Mouse (Mus musculus): Measurements from ENCODE around the gene Olfr373. TPM values are rescaled to one million over a fixed set of nuclear protein-coding genes. Genes with fewer than 3 reads are reported as not detected.
"Not testable (repeated sequence)": the region's sequence is repeated elsewhere in the genome, so short reads cannot be mapped to it uniquely, and the experiment has no call there.

The Olfr373 gene
- total RNA-seq (2022): not detected

DNA sequence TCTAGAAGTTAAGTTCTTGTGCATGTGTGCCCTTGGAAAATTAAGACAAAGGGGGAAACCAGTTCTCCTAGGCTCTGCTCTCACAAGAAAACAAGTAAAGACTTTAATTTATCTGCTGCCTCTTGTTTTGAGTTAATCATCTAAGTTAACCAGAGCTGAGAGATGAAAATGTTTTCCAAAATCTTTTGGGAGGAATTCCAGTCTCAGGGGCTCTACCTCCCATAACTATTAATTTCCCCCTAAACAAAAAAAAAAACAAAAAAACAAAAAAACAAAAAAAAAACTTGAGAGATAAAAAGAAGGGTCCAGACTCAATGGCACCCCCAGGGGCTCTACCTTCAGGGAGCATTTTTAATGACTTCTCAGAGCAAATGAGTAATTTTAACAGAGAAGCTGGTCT lies at the start of gene Olfr373:
Gene Olfr373 (plus strand): TSS at position 301 of the 400 bp plus-strand sequence.
- not testable (repeated sequence) for DNase-seq (ENCODE audit: low spot score in 2 of 2)

DNA sequence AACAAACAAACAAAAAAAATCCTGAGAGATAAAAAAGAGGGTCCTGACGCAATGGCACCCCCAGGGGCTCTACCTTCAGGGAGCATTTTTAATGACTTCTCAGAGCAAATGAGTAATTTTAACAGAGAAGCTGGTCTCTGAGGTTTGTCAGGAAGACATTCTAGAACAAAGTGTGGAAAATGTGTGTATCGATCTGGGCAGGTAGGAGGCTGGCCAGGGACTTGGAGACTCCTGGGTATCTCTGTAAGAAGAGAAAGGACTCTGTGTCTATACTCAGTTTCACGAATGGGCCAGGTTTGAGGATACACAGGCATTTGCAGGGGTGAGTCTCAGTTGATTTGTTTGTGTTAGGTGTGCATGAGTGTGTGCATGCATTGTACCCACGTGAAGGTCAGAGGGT lies 42.1 kb upstream of the Olfr373 start, which contains the start of gene Olfr372:
Gene Olfr372 (plus strand): TSS at position 301 of the 400 bp plus-strand sequence.
- DNase-seq (ENCODE audit: low spot score in 2 of 2): not testable (repeated sequence)

DNA sequence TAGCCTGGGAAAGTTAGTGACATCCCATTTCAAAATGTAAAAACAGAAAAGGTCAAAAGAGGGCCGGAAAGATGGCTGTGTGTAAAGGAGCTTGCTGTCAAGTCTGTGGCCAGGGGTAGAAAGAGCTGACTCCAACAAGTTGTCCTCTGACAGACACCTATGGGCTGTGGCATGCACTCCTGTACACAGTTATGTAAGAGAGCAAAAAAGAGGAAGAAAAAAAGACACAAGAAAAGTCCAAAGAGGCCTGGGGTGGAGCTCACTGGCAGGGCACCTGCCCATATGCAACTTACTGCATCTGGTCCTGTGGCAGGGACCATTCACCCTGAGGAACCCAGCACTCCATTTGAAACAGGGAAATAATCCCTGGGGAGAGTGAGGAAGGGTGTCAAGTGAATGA lies 40.5 kb upstream of the Olfr373 start:
- DNase-seq (ENCODE audit: low spot score in 2 of 2): no peak

DNA sequence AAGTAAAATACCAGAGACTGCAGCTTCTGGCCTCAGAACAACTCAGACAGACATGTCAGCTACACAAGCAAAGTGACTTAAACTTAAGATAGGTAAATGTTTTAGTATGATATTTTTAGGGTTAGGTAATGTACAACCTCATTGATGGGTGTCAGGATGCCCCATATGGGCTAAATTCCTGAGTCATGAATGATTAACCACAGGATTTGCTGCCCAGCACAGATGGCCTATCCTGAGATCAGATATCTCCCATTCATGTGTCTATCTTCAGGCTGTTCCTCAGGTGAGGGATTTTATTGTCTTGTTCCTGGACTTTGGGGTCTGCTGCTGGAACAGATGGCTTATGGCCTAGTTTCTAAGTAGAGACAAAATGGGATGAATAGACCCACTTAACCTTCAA lies 28.3 kb upstream of the Olfr373 start:
- not testable (repeated sequence) for DNase-seq (ENCODE audit: low spot score in 2 of 2)

DNA sequence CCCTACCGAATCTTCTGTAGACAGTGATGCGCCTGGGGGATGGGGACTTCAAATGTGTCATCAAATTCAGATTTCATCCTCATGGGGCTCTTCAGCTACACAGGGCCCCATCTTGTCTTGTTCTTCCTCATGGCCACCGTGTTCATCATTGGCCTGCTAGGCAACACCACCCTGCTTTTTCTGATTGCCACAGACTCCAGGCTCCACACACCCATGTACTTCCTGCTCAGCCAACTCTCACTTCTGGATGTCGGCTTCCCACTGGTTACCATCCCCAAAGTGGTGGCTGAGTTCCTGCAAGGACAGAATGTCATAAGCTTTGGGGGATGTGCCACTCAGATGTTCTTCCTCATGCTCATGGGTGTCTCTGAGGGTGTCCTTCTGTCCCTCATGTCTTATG lies 25.3 kb upstream of the Olfr373 start:
- not testable (repeated sequence) for DNase-seq (ENCODE audit: low spot score in 2 of 2)

DNA sequence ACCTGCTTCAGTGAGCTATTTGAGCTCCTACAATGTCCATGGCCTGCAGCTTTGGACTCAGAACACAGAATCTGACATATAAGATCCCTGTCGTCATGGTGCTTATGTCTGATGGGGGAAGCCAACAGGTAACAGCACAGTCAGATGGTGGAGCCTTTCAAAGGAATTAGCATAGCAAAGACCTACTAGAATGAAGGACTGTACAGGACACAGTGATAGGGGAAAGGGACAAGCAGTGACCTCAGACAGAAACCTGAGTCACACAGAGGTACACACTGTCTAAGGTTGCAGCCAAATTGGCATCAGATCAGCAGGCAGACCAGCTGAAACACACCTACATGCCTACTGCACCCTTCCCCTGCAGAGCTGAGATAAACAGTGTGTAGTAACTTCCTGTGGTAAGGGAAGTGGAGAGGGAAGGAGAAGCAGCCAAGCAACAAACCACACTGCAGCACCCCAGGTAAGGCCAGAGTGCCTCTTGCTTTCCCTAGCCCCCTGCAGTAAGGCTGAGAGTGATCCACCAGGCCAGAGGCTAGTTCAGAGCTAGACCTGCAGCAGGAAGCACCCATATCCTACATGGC lies 16.1 kb upstream of the Olfr373 start:
- not testable (repeated sequence) for DNase-seq (ENCODE audit: low spot score in 2 of 2)

DNA sequence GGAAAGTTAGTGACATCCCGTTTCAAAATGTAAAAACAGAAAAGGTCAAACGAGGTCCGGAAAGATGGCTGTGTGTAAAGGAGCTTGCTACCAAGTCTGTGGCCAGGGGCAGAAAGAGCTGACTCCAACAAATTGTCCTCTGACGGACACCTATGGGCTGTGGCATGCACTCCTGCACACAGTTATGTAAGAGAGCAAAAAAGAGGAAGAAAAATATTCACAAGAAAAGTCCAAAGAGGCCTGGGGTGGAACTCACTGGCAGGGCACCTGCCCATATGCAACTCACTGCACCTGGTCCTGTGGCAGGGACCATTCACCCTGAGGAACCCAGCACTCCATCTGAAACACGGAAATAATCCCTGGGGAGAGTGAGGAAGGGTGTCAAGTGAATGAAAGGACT lies 1.8 kb downstream of the Olfr373 start:
- no peak for DNase-seq (ENCODE audit: low spot score in 2 of 2)

DNA sequence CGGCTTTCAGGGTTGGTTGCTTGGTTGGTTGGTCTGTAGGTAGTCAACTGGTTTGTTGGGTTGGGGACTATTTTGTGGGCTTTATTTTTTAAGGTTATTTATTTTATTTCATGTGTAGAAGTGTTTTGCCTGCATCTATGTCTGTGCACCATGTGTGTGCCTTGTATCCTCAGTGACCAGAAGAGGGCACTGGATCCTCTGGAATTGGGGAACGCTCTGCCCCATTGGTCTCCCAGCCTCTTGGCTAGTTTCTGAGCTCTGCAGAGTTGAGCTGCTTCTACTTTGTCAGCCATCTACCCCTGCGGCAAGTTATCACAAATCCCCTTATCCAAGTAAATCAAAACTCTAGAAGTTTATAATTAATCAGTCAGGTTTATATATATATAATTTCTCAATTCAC lies 4.6 kb downstream of the Olfr373 start:
- DNase-seq (ENCODE audit: low spot score in 2 of 2): not testable (repeated sequence)

DNA sequence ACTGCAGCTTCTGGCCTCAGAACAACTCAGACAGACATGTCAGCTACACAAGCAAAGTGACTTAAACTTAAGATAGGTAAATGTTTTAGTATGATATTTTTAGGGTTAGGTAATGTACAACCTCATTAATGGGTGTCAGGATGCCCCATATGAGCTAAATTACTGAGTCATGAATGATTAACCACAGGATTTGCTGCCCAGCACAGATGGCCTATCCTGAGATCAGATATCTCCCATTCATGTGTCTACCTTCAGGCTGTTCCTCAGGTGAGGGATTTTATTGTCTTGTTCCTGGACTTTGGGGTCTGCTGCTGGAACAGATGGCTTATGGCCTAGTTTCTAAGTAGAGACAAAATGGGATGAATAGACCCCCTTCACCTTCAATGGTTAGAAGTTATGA lies 13.7 kb downstream of the Olfr373 start:
- not testable (repeated sequence) for DNase-seq (ENCODE audit: low spot score in 2 of 2)

DNA sequence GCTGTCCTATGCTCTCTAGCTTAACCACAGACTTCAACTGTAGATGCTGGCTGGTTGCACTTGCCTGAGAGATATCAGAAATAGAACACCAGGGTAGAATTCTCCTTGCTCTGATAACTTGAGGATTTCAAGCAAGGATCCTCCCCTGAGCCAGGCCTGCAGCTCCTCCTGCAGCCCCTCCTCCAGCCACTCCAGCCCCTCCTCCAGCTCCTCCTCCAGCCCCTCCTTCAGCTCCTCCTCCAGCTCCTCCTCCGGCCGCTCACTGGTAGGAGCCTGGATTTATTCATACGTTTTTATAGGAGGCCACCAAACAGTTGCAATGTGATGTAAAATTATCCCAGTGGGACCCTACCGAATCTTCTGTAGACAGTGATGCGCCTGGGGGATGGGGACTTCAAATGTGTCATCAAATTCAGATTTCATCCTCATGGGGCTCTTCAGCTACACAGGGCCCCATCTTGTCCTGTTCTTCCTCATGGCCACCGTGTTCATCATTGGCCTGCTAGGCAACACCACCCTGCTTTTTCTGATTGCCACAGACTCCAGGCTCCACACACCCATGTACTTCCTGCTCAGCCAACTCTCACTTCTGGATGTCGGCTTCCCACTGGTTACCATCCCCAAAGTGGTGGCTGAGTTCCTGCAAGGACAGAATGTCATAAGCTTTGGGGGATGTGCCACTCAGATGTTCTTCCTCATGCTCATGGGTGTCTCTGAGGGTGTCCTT lies 16.6 kb downstream of the Olfr373 start:
- DNase-seq (ENCODE audit: low spot score in 2 of 2): not testable (repeated sequence)

DNA sequence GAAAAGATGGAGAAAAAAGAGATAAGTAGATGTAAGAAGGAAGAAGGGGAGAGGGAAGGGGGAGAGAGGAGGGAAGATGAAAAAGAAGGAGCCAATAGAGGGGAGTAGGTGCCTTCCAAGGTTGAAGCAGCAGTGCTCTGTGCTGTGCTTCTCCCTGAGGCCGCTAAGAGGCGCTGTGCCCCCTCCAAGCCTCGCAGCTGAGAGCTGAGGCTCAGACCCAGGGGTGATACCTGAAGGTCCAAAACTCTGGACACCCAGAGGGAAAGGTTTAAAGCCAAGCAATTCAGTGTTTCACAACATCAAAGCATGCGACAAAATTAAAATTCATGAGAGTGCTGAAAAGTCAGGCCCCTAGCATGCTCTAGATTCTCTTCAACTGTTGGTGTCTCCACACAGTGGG lies 22.2 kb downstream of the Olfr373 start:
- no peak for DNase-seq (ENCODE audit: low spot score in 2 of 2)

DNA sequence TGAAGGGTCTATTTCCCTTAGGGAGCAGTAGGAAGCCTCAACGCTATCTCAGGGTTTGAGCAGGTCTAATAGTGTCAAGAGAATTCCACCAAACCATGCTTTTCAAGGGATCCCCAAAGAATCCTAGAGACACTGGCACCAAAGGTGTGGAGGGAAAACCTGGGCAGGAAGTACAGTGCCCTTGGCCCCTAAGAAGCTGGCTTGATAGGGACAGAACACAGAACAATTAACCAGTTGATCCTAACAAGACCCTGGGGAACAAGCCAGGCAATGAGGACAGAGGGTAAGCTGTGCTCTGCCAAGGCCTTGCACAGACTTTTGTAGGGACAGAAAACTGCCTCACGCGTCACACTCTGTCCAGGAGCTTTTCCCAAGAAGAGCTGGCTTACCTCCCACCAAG lies 23.8 kb downstream of the Olfr373 start, which contains the start of gene Olfr374:
Gene Olfr374 (plus strand): TSS at position 301 of the 400 bp plus-strand sequence.
- DNase-seq (ENCODE audit: low spot score in 2 of 2): no peak

DNA sequence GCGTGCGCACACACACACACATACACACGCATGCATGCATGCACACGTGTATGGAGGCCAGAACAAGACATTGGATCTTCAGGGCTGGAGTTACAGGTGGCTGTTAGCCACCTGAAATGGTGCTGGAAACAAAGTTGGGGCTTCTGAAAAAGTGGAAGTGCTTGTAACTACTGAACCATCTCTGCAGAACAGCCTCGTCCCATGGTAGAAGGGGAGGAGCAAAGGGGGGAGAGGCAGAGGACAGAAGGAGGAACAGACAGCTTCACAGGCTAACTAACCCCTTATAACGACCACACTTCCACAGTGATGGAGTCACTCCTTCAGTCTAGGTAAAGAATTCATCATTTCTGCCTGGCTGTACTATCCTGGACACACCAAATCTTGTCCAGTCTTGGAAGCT lies 27.9 kb downstream of the Olfr373 start:
- no peak for DNase-seq (ENCODE audit: low spot score in 2 of 2)

DNA sequence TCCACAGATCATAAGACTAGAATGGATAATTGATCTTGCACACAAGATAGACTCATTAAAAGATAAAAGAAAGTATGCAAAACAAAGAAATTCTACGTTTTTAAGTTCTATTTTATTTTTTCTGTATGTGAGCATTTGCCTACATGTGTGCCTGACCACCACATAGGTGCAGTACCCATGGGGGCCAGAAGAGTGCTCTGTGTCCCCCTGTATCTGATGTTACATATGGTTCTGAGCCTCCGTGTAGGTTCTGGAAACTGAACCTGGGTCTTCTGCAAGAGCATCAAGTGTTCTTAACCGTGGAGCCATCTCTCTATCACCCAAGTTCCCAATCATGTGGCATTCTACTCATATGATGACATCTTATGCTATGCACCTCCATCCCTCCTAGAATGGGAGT lies 29.5 kb downstream of the Olfr373 start:
- DNase-seq (ENCODE audit: low spot score in 2 of 2): no peak

DNA sequence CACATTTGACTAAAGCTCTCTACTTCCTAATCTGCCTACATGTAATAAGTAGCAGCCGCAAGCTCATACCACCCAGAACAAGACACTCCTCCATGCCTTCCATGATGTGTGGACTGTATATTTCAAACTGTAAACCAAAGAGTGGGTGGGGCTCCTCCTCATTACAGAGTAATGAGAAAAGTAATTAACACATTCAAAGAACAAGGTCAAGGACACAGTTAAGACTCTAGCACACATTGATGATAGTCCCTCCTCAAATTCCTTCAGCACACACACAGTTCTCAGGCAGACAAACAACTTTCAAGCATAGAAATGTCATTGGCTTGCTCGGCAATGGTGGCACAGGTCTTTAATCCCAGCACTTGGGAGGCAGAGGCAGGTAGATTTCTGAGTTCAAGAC lies 32.2 kb downstream of the Olfr373 start:
- no peak for DNase-seq (ENCODE audit: low spot score in 2 of 2)

DNA sequence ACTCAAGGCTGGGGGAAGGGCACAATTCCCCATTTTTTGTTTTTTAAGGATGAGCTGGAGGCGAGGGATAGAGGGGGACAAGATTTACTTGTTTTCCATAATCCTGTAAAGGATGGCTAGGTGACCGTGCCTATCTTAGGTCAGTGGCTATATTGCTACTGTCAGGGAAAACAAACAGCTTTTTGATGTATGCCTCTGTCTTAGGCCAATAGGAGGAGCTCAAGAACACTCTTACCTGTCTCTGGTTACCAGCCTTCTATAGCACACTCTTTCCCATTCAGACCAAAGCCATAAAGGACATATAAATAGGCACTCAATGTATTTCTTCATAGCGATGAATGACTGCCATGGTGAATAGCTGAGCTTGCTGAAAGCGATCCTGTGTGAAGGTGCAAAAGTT lies 35.6 kb downstream of the Olfr373 start:
- DNase-seq (ENCODE audit: low spot score in 2 of 2): no peak

DNA sequence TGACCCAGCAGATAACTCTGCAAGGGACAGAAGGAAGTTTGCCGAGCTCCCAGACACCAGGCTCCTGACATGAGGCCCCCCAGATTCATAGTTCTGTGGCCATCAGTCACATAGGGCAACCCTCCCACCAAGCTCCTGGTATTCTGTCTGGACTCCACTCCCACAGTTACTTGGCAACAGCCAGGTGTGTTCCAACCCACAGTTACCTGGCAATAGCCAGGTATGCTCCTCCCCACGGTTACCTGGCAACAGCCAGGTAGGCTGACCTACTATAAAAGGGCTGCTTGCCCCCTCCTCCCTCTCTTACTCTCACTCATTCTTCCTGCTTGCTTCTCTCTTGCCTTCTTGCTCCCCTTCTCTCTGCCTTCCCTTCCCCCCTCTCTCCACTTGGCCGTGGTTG lies 38.5 kb downstream of the Olfr373 start:
- not testable (repeated sequence) for DNase-seq (ENCODE audit: low spot score in 2 of 2)

DNA sequence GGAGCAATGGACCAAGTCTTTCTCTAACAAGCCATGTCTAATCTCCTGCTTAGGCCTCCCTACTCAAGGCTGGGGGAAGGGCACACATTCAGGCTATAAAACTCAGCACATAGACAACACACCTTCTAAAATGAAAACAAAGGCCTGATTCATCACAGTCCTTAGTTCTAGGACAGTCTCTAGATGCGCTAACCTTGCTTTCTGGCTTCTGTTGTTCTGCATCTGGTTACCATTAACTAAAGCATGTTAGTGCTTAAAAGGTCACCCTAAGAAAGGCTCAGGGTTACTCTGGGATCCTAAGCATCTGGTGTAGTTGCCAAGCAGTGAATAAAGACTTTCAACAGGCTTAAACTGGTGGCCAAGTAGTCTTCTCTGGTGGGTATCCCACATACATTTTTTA lies 39.0 kb downstream of the Olfr373 start:
- DNase-seq (ENCODE audit: low spot score in 2 of 2): no peak

DNA sequence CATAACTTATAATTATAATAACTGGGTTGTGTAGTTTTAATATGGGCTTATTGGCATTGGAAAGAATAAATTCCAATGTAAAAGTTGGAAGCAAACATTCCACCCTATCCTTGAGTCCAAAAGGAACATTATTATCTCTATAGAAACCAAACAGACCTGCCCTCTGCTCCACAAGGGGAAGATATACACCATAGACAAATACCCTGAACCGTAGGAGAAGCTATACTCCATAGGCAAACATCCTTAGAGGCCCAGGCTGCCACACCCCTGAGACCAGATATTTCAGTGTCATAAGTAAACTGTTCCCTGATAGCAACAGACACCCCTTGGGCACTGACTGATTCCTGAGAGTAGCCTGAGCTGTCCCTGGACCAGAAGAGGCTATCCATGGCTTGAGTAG lies 44.9 kb downstream of the Olfr373 start:
- no peak for DNase-seq (ENCODE audit: low spot score in 2 of 2)

DNA sequence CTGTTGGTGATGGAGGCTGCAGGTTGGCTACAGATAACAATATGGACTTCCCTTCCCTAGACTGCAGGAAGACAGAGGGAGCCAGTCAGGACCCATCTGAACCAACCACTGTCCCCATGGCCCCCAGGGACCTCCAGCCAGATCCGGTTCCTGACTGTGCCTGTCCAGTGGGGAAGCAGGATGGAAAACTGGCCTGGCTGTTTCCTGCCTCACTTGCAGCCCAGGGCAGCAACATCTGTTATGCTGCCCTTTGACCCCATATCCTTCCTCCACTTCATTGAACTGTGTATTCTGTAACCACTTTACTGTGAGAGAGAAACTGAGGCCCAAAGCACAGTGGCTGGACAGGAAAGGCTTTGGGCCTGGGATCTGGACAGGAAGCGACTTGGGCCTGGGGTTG lies 48.3 kb downstream of the Olfr373 start:
- no peak for DNase-seq (ENCODE audit: low spot score in 2 of 2)

DNA sequence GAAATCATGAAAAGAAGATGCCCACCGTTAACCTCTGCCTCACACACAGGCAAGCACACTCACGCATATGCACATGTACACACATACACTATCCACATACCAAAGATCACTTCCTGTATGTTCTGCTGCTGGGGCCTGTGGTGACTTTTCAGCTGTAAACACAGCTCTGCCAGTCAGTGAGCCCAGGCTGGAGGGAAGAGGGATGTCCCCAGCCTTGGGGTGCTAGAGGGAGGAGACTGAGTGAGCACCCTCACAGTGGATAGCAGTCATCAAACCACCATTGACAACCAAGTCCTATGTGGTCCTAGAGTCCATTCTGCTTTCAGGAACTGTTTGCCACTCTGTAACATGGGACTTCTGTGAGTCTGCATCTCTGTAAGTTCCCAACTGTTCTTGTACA lies 48.9 kb downstream of the Olfr373 start:
- no peak for DNase-seq (ENCODE audit: low spot score in 2 of 2)

DNA sequence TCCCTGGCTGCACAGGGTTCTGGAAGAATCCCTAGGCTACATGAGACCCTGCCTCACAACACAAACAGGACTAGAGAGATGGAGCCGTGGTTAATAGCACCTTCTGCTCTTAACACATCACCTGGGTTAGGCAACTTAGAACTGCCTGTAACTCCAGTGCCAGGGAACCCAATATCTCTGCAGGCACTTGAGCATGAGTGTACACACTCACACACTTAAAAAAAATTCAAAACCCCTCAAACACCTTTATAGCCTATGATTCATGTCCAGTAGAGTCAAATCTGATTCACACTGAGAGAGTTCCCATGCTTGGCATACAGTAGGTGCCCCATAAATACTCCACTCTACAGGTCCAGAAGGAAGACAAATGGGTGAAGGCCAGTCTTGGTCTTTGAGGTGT lies 49.4 kb downstream of the Olfr373 start:
- no peak for DNase-seq (ENCODE audit: low spot score in 2 of 2)

DNA sequence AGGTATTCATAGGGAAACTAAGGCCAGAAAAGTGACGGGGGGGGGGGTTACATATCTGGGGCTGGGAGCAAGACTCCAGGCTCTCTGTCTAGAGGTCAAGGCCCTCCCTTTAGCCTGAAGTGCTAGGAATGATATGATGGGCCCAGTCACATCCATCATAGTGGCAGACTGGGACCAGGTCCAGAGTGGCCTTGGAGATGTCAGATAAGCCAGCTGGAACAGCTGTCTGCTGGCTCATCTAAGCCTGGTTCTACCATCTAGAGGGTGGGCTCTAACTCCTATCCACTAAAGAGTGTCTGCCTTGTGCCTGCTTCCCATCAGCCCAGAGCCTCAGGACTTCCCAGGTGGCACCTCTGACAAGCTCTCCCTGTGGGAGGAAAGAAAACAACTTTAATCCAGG lies 49.9 kb downstream of the Olfr373 start:
- DNase-seq (ENCODE audit: low spot score in 2 of 2): no peak

All from layer of hippocampus, adult 8-10 months (tissue).